Mouse (Mus musculus): Measurements from ENCODE around the gene Gpam. TPM values are rescaled to one million over a fixed set of nuclear protein-coding genes. Genes with fewer than 3 reads are reported as not detected.

Gene Gpam
- total and polyA plus RNA-seq, 3 experiments = 8.8 to 12.5 (median 12.3) TPM

- dilution Hi-C loops (cut with MboI; ENCODE audit: extremely low pct_ligation_motif_present, extremely low pct_unique_long_range_greater_than_20kb, low sequenced_read_pairs) = no loop called here
- peak; percentile 46 for DNase-seq (ENCODE audit: extremely low read depth)
- no peak overlapping the region for H3K27ac ChIP-seq (ENCODE audit: insufficient read depth, low read depth)
- peaks cover 2 to 18% of the 10 kb centered on the region in 2 experiments; a peak in 2 of 4 replicates for H3K4me1 ChIP-seq (ENCODE audit: control insufficient read depth in 1 of 2, insufficient read depth in 2 of 2)
- TF ChIP-seq USF1 (IDR thresholded peaks at IDR 0.05; ENCODE audit: low read depth, low read length) = no peak
- H3K79me2 ChIP-seq (replicated peaks; ENCODE audit: control insufficient read depth, extremely low read depth, insufficient read depth, poor library complexity, severe bottlenecking) = no peaks in the 10 kb centered on the region
- peaks cover 2 to 26% of the 10 kb centered on the region in 2 experiments for H3K36me3 ChIP-seq (replicated peaks in 1 of 2; ENCODE audit: control insufficient read depth in 1 of 2, insufficient read depth in 1 of 2, low read length in 1 of 2)
- H3K4me2 ChIP-seq (ENCODE audit: insufficient read depth, low read depth, poor library complexity, severe bottlenecking) = peak overlapping the region; percentile 71
- peaks cover 3% of the 10 kb centered on the region for H3K27me3 ChIP-seq (replicated peaks)
- in situ Hi-C loops (cut with MboI; ENCODE audit: low pct_ligation_motif_present, low pct_unique_long_range_greater_than_20kb, low sequenced_read_pairs) = loop anchor here (10.0 kb wide), 1 partner anchor 216 kb away; the partner anchor contains the start of genes Vti1a and Zdhhc6
- no peaks in the 10 kb centered on the region for H3K9me3 ChIP-seq (replicated peaks; ENCODE audit: low read length)
- peak overlapping the region; percentile 60 for H3K9ac ChIP-seq (ENCODE audit: insufficient read depth, low read depth)
- peak overlapping the region; percentile 91 to 99 (median 98) for H3K4me3 ChIP-seq (replicated peaks in 1 of 3; ENCODE audit: low read depth in 2 of 3, low read length in 2 of 3, poor library complexity in 1 of 3)
These were observed 28.4 kb downstream of the Gpam start for GRCm38 (mm10) chr19:55098409-55099183.

DNA sequence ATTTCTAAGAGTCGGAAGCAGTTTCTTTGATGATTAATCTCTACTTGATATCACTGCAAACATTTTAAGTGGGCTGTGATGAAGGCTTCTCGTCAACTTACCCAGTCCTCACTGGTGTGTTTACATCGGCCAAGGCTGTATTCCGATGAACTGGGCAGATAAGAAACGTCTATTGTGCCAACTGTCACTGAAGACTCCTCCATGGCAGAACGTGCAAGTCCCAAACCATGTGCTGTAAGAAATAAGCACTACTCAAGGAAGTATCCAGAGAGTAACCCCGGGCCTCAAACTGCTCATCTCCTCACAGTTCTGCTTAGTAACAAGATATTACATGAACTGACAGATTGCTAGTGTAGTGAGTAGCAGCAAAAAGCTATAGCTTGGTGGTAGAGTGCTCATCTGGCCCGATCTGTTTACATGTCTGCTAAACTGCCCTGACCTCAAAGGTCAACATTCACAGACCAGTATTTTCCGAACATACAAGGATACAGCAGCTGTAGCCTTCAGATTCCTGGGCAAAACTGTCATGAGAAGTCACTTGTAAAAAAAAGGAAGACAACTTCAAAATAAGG, 29.6 kb downstream of the Gpam start:
- no peak overlapping the region for H3K9ac ChIP-seq (ENCODE audit: insufficient read depth, low read depth)
- H3K4me1 ChIP-seq (ENCODE audit: control insufficient read depth in 1 of 2, insufficient read depth in 2 of 2) = peaks cover 2 to 18% of the 10 kb centered on the region in 2 experiments; a peak in 2 of 4 replicates
- H3K9me3 ChIP-seq (replicated peaks; ENCODE audit: low read length) = no peaks in the 10 kb centered on the region
- no peak overlapping the region for H3K4me2 ChIP-seq (ENCODE audit: insufficient read depth, low read depth, poor library complexity, severe bottlenecking)
- DNase-seq (ENCODE audit: extremely low read depth) = no peak
- in situ Hi-C loops (cut with MboI; ENCODE audit: low pct_ligation_motif_present, low pct_unique_long_range_greater_than_20kb, low sequenced_read_pairs) = loop anchor here (10.0 kb wide), 1 partner anchor 217 kb away; the partner anchor contains the start of genes Vti1a and Zdhhc6
- dilution Hi-C loops (cut with MboI; ENCODE audit: extremely low pct_ligation_motif_present, extremely low pct_unique_long_range_greater_than_20kb, low sequenced_read_pairs) = no loop called here
- no peaks in the 10 kb centered on the region for H3K27me3 ChIP-seq (replicated peaks)
- peaks cover 7 to 36% of the 10 kb centered on the region in 2 experiments for H3K36me3 ChIP-seq (replicated peaks in 1 of 2; ENCODE audit: control insufficient read depth in 1 of 2, insufficient read depth in 1 of 2, low read length in 1 of 2)
- TF ChIP-seq RCOR1 (conservative IDR thresholded peaks at IDR 0.05; ENCODE audit: low read depth, low read length) (no peak), POLR2AphosphoS2 (IDR thresholded peaks at IDR 0.05; ENCODE audit: low read depth, low read length) (no peak), TCF12 (IDR thresholded peaks at IDR 0.05; ENCODE audit: low read depth, low read length) (no peak), TBP (conservative IDR thresholded peaks at IDR 0.05; ENCODE audit: low read depth, low read length) (no peak), E2F4 (IDR thresholded peaks at IDR 0.05; ENCODE audit: insufficient replicate concordance, low read depth, low read length) (no peak), GABPA (IDR thresholded peaks at IDR 0.05; ENCODE audit: insufficient replicate concordance, low read depth, low read length) (no peak), CHD2 (IDR thresholded peaks at IDR 0.05; ENCODE audit: low read length) (no peak), SMC3 (IDR thresholded peaks at IDR 0.05; ENCODE audit: low read depth, low read length) (no peak), NELFE (IDR thresholded peaks at IDR 0.05; ENCODE audit: low read depth, low read length) (no peak), MYC (IDR thresholded peaks at IDR 0.05; ENCODE audit: low read depth, low read length) (no peak), JUND (conservative IDR thresholded peaks at IDR 0.05; ENCODE audit: low read depth, low read length) (no peak), CHD1 (IDR thresholded peaks at IDR 0.05; ENCODE audit: low read depth, low read length) (no peak), KAT2A (IDR thresholded peaks at IDR 0.05; ENCODE audit: insufficient replicate concordance, low read length) (no peak), USF1 (IDR thresholded peaks at IDR 0.05; ENCODE audit: low read depth, low read length) (no peak), MEF2A (IDR thresholded peaks at IDR 0.05; ENCODE audit: borderline replicate concordance, low read depth, low read length) (no peak), SIN3A (IDR thresholded peaks at IDR 0.05; ENCODE audit: low read length) (no peak), CTCF (conservative IDR thresholded peaks at IDR 0.05 in 1 of 2, IDR thresholded peaks at IDR 0.05 in 1 of 2; ENCODE audit: low read depth in 2 of 2, low read length in 2 of 2) (no peak), USF2 (conservative IDR thresholded peaks at IDR 0.05; ENCODE audit: low read depth, low read length) (no peak)
- no peak overlapping the region for H3K27ac ChIP-seq (ENCODE audit: insufficient read depth, low read depth)
- no peak overlapping the region for H3K4me3 ChIP-seq (replicated peaks in 1 of 3; ENCODE audit: low read depth in 2 of 3, low read length in 2 of 3, poor library complexity in 1 of 3)
- H3K79me2 ChIP-seq (replicated peaks; ENCODE audit: control insufficient read depth, extremely low read depth, insufficient read depth, poor library complexity, severe bottlenecking) = no peaks in the 10 kb centered on the region
